Comparison of ENCODE assay signal across 8 mouse cellular contexts in the genomic region with DNA sequence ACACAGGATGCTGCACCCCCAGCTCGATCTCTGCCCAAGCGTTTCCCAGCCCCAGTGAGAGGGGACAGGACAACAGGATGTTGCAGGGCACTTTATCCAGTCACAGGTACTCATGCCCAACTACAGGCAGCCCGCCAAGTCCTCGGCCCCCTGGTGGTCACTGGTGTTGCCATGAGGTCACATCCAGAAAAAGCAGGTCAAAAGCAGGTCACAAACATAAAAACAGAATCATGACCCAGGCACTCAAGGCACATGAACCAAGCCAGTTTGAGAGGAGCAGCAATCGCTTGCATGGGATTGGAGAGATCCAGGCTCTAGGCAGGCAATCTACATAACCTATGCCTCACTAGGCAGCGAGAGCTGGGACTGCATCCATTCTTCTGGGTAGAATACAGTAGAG. TPM values are rescaled to one million over a fixed set of nuclear protein-coding genes. Genes with fewer than 3 reads are reported as not detected.
DNase-seq lines count a peak whose midpoint lies in the region; ATAC-seq and TF ChIP-seq lines count a peak whose summit lies in the region.

No protein-coding gene starts in this region.

- no peak overlapping the region for H3K4me3 ChIP-seq in MEL (ENCODE audit: control insufficient read depth in 1 of 2, insufficient read depth in 1 of 2, low read depth in 2 of 2, low read length in 2 of 2)
- H3K4me3 ChIP-seq in limb, embryonic 14.5 days (replicated peaks; ENCODE audit: low read length): no peak overlapping the region

- H3K4me2 ChIP-seq in limb, embryonic 14.5 days (replicated peaks; ENCODE audit: low read depth, low read length, severe bottlenecking): no peak overlapping the region

- no peak overlapping the region for H3K27ac ChIP-seq in MEL (ENCODE audit: control insufficient read depth, low read depth, low read length)
- peak overlapping the region; percentile 33; the same call in 1 of the 2 replicates for H3K27ac ChIP-seq in limb, embryonic 14.5 days (replicated peaks; ENCODE audit: low read depth, low read length)

- no peaks in the 10 kb centered on the region for H3K79me2 ChIP-seq in MEL (ENCODE audit: control insufficient read depth, insufficient read depth, low read length, poor library complexity)

- H3K9me3 ChIP-seq in MEL (replicated peaks; ENCODE audit: insufficient read depth, low read length): no peaks in the 10 kb centered on the region
- no peaks in the 10 kb centered on the region for H3K9me3 ChIP-seq in limb, embryonic 14.5 days (ENCODE audit: control insufficient read depth, low read length)

- no peak for ATAC-seq in limb, embryonic 14.5 days (ENCODE audit: low FRiP score, low read depth)

- H3K27me3 ChIP-seq in MEL (ENCODE audit: control insufficient read depth in 1 of 2, insufficient read depth in 2 of 2, low read length in 2 of 2): no peaks in the 10 kb centered on the region
- H3K27me3 ChIP-seq in limb, embryonic 14.5 days (ENCODE audit: control insufficient read depth, insufficient read depth, low read length): no peaks in the 10 kb centered on the region

- H3K9ac ChIP-seq in MEL (ENCODE audit: control insufficient read depth, low read depth, low read length, poor library complexity, severe bottlenecking): no peak overlapping the region
- no peak overlapping the region for H3K9ac ChIP-seq in limb, embryonic 14.5 days (ENCODE audit: low read depth, low read length, severe bottlenecking)

- no peak for TF ChIP-seq RAD21 in MEL (IDR thresholded peaks at IDR 0.05; ENCODE audit: low read depth, low read length)

- 37% methylated on average over 6 of the region's 6 CpGs for WGBS in limb, embryonic 14.5 days

- TF ChIP-seq POLR2A in MEL (IDR thresholded peaks at IDR 0.05; ENCODE audit: control insufficient read depth in 1 of 2, insufficient read depth in 1 of 2, low read depth in 1 of 2, low read length in 2 of 2, poor library complexity in 1 of 2): no peak
- TF ChIP-seq POLR2A in limb, embryonic 14.5 days (IDR thresholded peaks at IDR 0.05; ENCODE audit: borderline replicate concordance, extremely low read depth, insufficient read depth, insufficient read length): no peak

- peak; percentile 50 for DNase-seq in gastrocnemius, adult 18-20 months (ENCODE audit: low spot score)
- no peak for DNase-seq in gastrocnemius, adult 8-10 months (ENCODE audit: low spot score in 2 of 2)
- DNase-seq in MEL (ENCODE audit: low read depth, low spot score): no peak
- DNase-seq in cerebellum, postnatal 4 days (ENCODE audit: low spot score in 2 of 2): peak; percentile 51 to 69
- peak; percentile 91 for DNase-seq in heart, postnatal 4 days
- no peak for DNase-seq in limb, embryonic 14.5 days (ENCODE audit: low spot score)
- peak; percentile 66 for DNase-seq in naive thymus-derived CD4-positive, alpha-beta T cell, adult 2 months (ENCODE audit: low read depth)
- DNase-seq in right cerebral cortex, adult 2 months (ENCODE audit: low spot score in 2 of 2): no peak

- TF ChIP-seq EP300 in MEL (IDR thresholded peaks at IDR 0.05; ENCODE audit: low read depth in 1 of 2, low read length in 2 of 2): no peak

- H3K4me1 ChIP-seq in MEL (ENCODE audit: control insufficient read depth in 1 of 2, insufficient read depth in 2 of 2, low read length in 2 of 2): no peaks in the 10 kb centered on the region
- H3K4me1 ChIP-seq in limb, embryonic 14.5 days (ENCODE audit: control insufficient read depth, insufficient read depth, low read length): peaks cover 16% of the 10 kb centered on the region

- peaks cover 0 to 2% of the 10 kb centered on the region in 2 experiments; a peak in 1 of 4 replicates for H3K36me3 ChIP-seq in MEL (ENCODE audit: control insufficient read depth in 1 of 2, insufficient read depth in 2 of 2, low read length in 2 of 2)
- H3K36me3 ChIP-seq in limb, embryonic 14.5 days (ENCODE audit: control insufficient read depth, insufficient read depth, low read length): peaks cover 38% of the 10 kb centered on the region

- TF ChIP-seq CTCF in MEL (IDR thresholded peaks at IDR 0.05 in 2 of 3, conservative IDR thresholded peaks at IDR 0.05 in 1 of 3; ENCODE audit: control insufficient read depth in 1 of 3, insufficient read depth in 1 of 3, low read depth in 2 of 3, low read length in 3 of 3, poor library complexity in 1 of 3, severe bottlenecking in 1 of 3): peak; percentile 27 to 51 (median 37)

TF ChIP-seq in MEL, 35 proteins besides CTCF, POLR2A, EP300 and RAD21:
- TF ChIP-seq SMC3 (IDR thresholded peaks at IDR 0.05; ENCODE audit: low read depth, low read length) (peak; percentile 21; the same call in 1 of the 2 replicates), ZC3H11A (IDR thresholded peaks at IDR 0.05; ENCODE audit: low read depth, low read length) (no peak)

RNA-seq across cellular contexts. Expression of gene Csrnp1, which starts 14.2 kb away (rescaled TPM):
- total RNA-seq in gastrocnemius, adult 18-20 months (2021): 10 to 100 TPM; 11.4 to 27.0 TPM
- total RNA-seq in gastrocnemius, adult 8-10 months (2022): 10 to 100 TPM in 1 of 4 experiments, 1 to 10 TPM in 3; 3.6 to 10.2 (median 5.9) TPM
- total RNA-seq in MEL (2012; rRNA removed): 3.7 and 4.1 TPM in 2 replicates
- 1 to 10 TPM in 1 of 2 experiments, not detected in 1; 8.1 TPM for polyA plus RNA-seq in MEL (2012; ENCODE audit: insufficient read depth in 1 of 2, insufficient read length in 2 of 2, low read depth in 1 of 2, low replicate concordance in 2 of 2, missing spikeins in 1 of 2)
- 10 to 100 TPM; 17.4 to 17.7 TPM for total RNA-seq in heart, postnatal 4 days (2021)
- polyA plus RNA-seq in limb, embryonic 14.5 days (2012; rRNA removed): 12.8 and 28.4 TPM in 2 replicates
- polyA plus RNA-seq in limb, embryonic 14.5 days (2014; fragmentation: Nextera tagmentation; extraction: Ambion mirVana): 2.1 and 2.8 TPM in 2 replicates

RNA-seq across cellular contexts. Expression of gene Ttc21a, which starts 32.8 kb away (rescaled TPM):
- not detected for total RNA-seq in gastrocnemius, adult 18-20 months (2021)
- total RNA-seq in gastrocnemius, adult 8-10 months (2022): not detected
- not detected in 2 replicates for total RNA-seq in MEL (2012; rRNA removed)
- polyA plus RNA-seq in MEL (2012; ENCODE audit: insufficient read depth in 1 of 2, insufficient read length in 2 of 2, low read depth in 1 of 2, low replicate concordance in 2 of 2, missing spikeins in 1 of 2): under 1 TPM in 1 of 2 experiments, not detected in 1; 0.01 TPM
- total RNA-seq in heart, postnatal 4 days (2021): under 1 TPM in 1 of 2 experiments, not detected in 1; 0.07 TPM
- 0.34 and 0.35 TPM in 2 replicates for polyA plus RNA-seq in limb, embryonic 14.5 days (2012; rRNA removed)
- polyA plus RNA-seq in limb, embryonic 14.5 days (2014; fragmentation: Nextera tagmentation; extraction: Ambion mirVana): 0.10 and 0.21 TPM in 2 replicates

RNA-seq across cellular contexts. Expression of gene Gorasp1, which starts 32.9 kb away (rescaled TPM):
- 10 to 100 TPM; 21.0 to 21.6 TPM for total RNA-seq in gastrocnemius, adult 18-20 months (2021)
- 10 to 100 TPM; 21.7 to 25.8 (median 24.7) TPM for total RNA-seq in gastrocnemius, adult 8-10 months (2022)
- total RNA-seq in MEL (2012; rRNA removed): 15.8 and 18.3 TPM in 2 replicates
- 10 to 100 TPM in 1 of 2 experiments, not detected in 1; 21.9 TPM for polyA plus RNA-seq in MEL (2012; ENCODE audit: insufficient read depth in 1 of 2, insufficient read length in 2 of 2, low read depth in 1 of 2, low replicate concordance in 2 of 2, missing spikeins in 1 of 2)
- total RNA-seq in heart, postnatal 4 days (2021): 10 to 100 TPM; 15.2 to 16.0 TPM
- polyA plus RNA-seq in limb, embryonic 14.5 days (2012; rRNA removed): 28.1 and 31.5 TPM in 2 replicates
- polyA plus RNA-seq in limb, embryonic 14.5 days (2014; fragmentation: Nextera tagmentation; extraction: Ambion mirVana): 30.2 and 32.4 TPM in 2 replicates

RNA-seq across cellular contexts. Expression of gene Xirp1, which starts 53.2 kb away (rescaled TPM):
- total RNA-seq in gastrocnemius, adult 18-20 months (2021): 100 to 1,000 TPM in 1 of 2 experiments, 10 to 100 TPM in 1; 81.3 to 590 TPM
- 100 to 1,000 TPM in 2 of 4 experiments, 10 to 100 TPM in 2; 68.7 to 171 (median 104) TPM for total RNA-seq in gastrocnemius, adult 8-10 months (2022)
- total RNA-seq in MEL (2012; rRNA removed): not detected in 2 replicates
- not detected for polyA plus RNA-seq in MEL (2012; ENCODE audit: insufficient read depth in 1 of 2, insufficient read length in 2 of 2, low read depth in 1 of 2, low replicate concordance in 2 of 2, missing spikeins in 1 of 2)
- total RNA-seq in heart, postnatal 4 days (2021): 100 to 1,000 TPM; 162 to 169 TPM
- 1.4 TPM in 2 replicates for polyA plus RNA-seq in limb, embryonic 14.5 days (2012; rRNA removed)
- 1.4 and 2.2 TPM in 2 replicates for polyA plus RNA-seq in limb, embryonic 14.5 days (2014; fragmentation: Nextera tagmentation; extraction: Ambion mirVana)

Comparison
In these comparisons a context has a peak if more than half of its experiments do, and no peak if none do; other contexts are left out.
1. DNase-seq: peak in gastrocnemius, adult 18-20 months (single experiment), cerebellum, postnatal 4 days (2 of 2), heart, postnatal 4 days (single experiment) and naive thymus-derived CD4-positive, alpha-beta T cell, adult 2 months (single experiment); none in gastrocnemius, adult 8-10 months (0 of 2), MEL (single experiment), limb, embryonic 14.5 days (single experiment) and right cerebral cortex, adult 2 months (0 of 2).